Mouse (Mus musculus) frontal cortex, postnatal 10 days (tissue): Measurements from ENCODE around the gene Neil3.
"Not testable (repeated sequence)": the region's sequence is repeated elsewhere in the genome, so short reads cannot be mapped to it uniquely, and the experiment has no call there.

Source experiments
- DNase-seq, 2 experiments: peaks; one replicate each; pipeline ENCODE4 v3.0.0; 2022; ENCODE audit warnings: low spot score in 2 of 2, mixed read lengths in 1 of 2

Neil3 gene

GRCm38 (mm10) chr8:53538049-53538448 is 100.8 kb downstream of the Neil3 start:
- DNase-seq: not testable (repeated sequence)
